Mouse (Mus musculus) liver, embryonic 12.5 days (tissue): ENCODE results near the gene Rnase4. TPM values are rescaled to one million over a fixed set of nuclear protein-coding genes. Genes with fewer than 3 reads are reported as not detected.
"Not testable (repeated sequence)": the region's sequence is repeated elsewhere in the genome, so short reads cannot be mapped to it uniquely, and the experiment has no call there.

Experiments
- ATAC-seq: fragments of 200-750 bp; cut with Nextera tagmentation; 2 replicates; pipeline ENCODE4 v1.8.0; 2017; ENCODE audit warnings: moderate number of reproducible peaks, mild to moderate bottlenecking, moderate library complexity
- H3K27ac ChIP-seq: fragments of 300-500 bp; sonication (generic); 2 replicates; pipeline ENCODE4 v1.5.1; 2016; ENCODE audit warnings: mild to moderate bottlenecking
- H3K27me3 ChIP-seq: fragments of 300-500 bp; sonication (generic); replicated peaks from 2 replicates; pipeline ENCODE4 v1.6.1; 2016; ENCODE audit warnings: mild to moderate bottlenecking, moderate library complexity
- H3K36me3 ChIP-seq: fragments of 300-500 bp; sonication (generic); 2 replicates; pipeline ENCODE4 v1.6.1; 2016; ENCODE audit warnings: mild to moderate bottlenecking, moderate library complexity
- H3K4me1 ChIP-seq: fragments of 300-500 bp; sonication (generic); 2 replicates; pipeline ENCODE4 v1.6.1; 2016
- H3K4me2 ChIP-seq: fragments of 300-500 bp; sonication (generic); 2 replicates; pipeline ENCODE4 v1.6.1; 2016; ENCODE audit warnings: mild to moderate bottlenecking, moderate library complexity
- H3K4me3 ChIP-seq: fragments of 300-500 bp; sonication (generic); 2 replicates; pipeline ENCODE4 v1.5.1; 2016; ENCODE audit warnings: mild to moderate bottlenecking, moderate library complexity
- H3K9ac ChIP-seq: fragments of 300-500 bp; sonication (generic); 2 replicates; pipeline ENCODE4 v1.6.1; 2016; ENCODE audit warnings: mild to moderate bottlenecking, moderate library complexity
- H3K9me3 ChIP-seq: fragments of 300-500 bp; sonication (generic); replicated peaks from 2 replicates; pipeline ENCODE4 v1.6.1; 2016; ENCODE audit warnings: mild to moderate bottlenecking, moderate library complexity
- WGBS: fragments of 180-500 bp; shearing (Covaris S2); methylation state at CpG from one replicate; pipeline ENCODE4 v1.1.7; 2016; ENCODE audit not compliant: insufficient replicate concordance; 5-methylcytosine and 5-hydroxymethylcytosine counted together
- polyA plus RNA-seq: library from polyadenylated mRNA; unstranded; fragments of >200 nt; fragmentation: Nextera tagmentation; extraction: Ambion mirVana; gene quantifications from 2 replicates; pipeline ENCODE4 v1.2.1, GENCODE M21; 2016

The Rnase4 gene
- polyA plus RNA-seq, 1 experiment from 2014 or later: 10.4 TPM

DNA sequence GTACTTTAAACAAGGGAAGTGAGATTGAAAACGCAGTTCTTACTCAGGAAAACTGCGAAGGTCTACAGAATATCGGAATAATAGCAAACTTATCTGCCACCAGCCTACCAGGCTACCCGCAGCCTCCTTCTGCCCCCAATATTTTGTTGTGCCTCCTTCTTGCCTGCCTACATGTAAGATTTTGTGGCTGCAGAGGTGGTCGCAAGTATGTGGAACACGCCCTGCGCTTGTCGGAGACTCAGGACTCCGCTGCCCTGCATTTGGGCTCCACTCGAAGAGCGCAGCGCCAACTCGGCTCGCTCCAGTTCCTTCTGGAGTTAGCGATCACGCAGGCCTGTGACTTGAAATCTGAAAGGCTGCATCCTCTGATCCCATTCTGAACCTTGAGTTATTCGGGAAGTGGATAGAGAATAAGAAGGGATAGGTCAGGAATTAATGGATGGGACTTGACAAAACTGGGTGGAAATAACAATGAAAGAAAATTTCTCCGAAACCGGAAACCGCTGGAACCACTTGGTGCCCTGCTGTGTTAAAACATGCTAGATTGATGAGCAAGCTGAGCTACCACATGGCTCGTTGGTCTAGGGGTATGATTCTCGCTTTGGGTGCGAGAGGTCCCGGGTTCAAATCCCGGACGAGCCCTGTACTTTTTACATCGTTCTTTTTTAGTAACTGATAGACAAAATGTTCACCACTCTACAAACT lies 648 bp upstream of the Rnase4 start:
- Histone ChIP-seq H3K27me3 (no peaks in the 10 kb centered on the region), H3K36me3 (no peaks in the 10 kb centered on the region), H3K4me1 (peaks cover 60% of the 10 kb centered on the region), H3K9ac (peak overlapping the region; percentile 76), H3K27ac (peak overlapping the region; percentile 89), H3K4me3 (peak overlapping the region; percentile 79), H3K9me3 (no peaks in the 10 kb centered on the region), H3K4me2 (peak overlapping the region; percentile 95)
- under 1% methylated on average over 27 of the region's 27 CpGs for WGBS
- peak; percentile 22; the same call in 1 of the 2 replicates for ATAC-seq

DNA sequence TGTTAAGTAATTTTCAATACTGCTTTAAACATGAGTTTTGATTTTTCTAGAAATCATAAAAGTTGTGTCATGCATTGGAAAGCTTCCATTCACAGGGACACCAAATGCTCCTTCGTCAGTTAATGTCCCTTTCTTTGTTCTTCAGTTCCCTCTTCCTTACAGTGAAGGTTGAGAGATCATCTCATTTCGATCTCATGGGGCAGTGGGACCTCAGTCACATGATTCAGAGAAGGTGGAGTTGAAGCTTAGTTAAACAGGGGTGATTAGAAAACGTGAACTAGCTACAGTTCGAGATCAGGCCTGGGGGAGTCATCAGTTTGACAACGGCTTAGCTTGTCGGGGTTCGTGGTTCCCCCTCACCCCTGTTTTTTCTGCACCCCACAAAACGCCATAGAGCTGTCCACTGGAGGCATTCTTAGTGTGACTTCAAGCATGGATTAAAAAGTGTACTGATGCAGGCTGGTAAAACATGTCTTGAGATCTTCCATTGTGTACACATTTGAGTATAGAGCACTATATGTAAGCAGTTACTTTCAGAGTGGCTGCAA lies 1.3 kb downstream of the Rnase4 start:
- WGBS: 34% methylated on average over 8 of the region's 8 CpGs
- Histone ChIP-seq H3K9me3 (no peaks in the 10 kb centered on the region), H3K4me1 (peaks cover 43% of the 10 kb centered on the region), H3K4me3 (no peak overlapping the region), H3K36me3 (no peaks in the 10 kb centered on the region), H3K4me2 (peak overlapping the region; percentile 95), H3K9ac (no peak overlapping the region), H3K27me3 (no peaks in the 10 kb centered on the region), H3K27ac (no peak overlapping the region)
- ATAC-seq: no peak

DNA sequence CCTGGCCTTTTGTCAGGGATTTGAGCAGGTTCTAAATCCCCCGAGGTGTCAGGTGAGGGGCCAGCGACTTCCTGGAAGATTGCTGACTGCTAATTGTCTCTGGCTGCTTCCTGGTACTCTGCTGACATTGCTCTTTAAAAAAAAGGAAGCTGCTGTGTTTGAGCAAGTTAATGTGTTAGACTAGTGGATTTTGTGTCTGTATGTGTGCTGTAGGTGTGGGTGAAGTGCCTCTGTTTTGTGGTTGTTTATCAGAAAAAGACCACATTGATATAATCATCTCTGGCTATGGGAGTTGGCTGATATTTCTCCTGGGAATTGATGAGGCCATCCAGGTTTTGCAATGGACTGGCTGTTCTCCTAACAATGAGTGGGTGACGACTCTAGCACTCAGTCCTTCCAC lies 2.6 kb downstream of the Rnase4 start:
- H3K4me3 ChIP-seq: no peak overlapping the region
- H3K36me3 ChIP-seq: no peaks in the 10 kb centered on the region
- peaks cover 32% of the 10 kb centered on the region for H3K4me1 ChIP-seq
- H3K27me3 ChIP-seq: no peaks in the 10 kb centered on the region
- ATAC-seq: no peak
- no peak overlapping the region for H3K27ac ChIP-seq
- WGBS: 19% methylated on average over 3 of the region's 3 CpGs
- H3K9me3 ChIP-seq: no peaks in the 10 kb centered on the region
- H3K9ac ChIP-seq: no peak overlapping the region
- no peak overlapping the region for H3K4me2 ChIP-seq

DNA sequence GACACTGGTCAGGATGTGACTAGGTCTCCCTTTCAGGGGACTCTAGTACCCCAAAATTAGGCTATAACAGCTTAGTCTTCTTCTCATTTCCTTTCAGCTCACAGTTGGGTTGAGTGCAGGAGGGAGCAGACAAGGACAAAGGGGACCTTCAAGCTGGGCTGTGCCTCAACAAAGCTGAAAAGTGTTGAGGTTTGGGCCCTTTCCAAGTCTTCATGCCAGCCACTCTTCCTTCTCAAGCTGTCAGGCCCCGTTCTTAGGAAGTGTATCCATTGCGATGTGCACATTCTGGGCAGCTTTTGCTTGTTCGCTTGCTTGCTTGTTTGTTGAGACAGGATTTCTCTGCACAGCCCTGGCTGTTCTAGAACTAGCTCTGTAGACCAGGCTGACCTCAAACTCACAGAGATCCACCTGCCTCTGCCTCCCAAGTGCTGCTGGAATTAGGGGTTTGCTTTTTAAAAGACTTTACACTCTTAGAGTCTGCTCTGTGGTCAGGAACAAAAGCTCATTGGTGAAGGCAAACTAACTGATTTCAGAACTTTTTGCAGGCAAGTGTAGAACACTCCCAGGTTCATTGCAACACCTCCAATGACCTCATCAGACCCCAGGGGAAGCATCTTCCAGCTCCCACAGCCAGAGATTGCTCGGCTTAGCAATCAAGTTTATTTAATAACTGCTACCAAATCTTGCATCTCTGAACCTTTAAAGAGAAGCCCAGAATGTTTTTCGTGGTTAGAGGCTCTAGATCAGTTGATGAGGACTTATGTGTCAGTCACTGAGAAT lies 3.4 kb downstream of the Rnase4 start:
- 60% methylated on average over 5 of the region's 5 CpGs for WGBS
- Histone ChIP-seq H3K27me3 (no peaks in the 10 kb centered on the region), H3K36me3 (no peaks in the 10 kb centered on the region), H3K4me3 (no peak overlapping the region), H3K4me2 (no peak overlapping the region), H3K27ac (no peak overlapping the region), H3K9me3 (no peaks in the 10 kb centered on the region), H3K4me1 (peaks cover 29% of the 10 kb centered on the region), H3K9ac (no peak overlapping the region)
- no peak for ATAC-seq

DNA sequence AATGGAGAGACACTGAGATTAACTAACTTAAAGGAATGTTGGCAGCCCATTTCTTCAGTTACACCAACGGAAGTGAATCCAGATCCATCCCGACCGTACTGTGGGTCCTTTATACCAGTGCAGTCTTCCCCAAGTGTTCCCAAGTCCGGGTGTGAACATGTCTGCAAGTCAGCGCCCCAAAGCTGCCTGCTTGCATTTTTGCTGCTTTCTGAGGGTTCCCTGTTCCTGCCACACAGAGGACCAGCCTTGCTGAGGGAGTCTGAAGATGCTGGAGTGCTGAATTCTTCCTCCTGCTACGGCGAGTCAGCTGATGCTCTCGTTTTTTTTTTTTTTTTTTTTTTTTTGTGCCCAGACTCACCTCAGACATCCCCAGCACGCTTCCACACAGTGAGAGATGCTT lies 4.0 kb downstream of the Rnase4 start:
- Histone ChIP-seq H3K4me3 (no peak overlapping the region), H3K9ac (no peak overlapping the region), H3K36me3 (no peaks in the 10 kb centered on the region), H3K27me3 (no peaks in the 10 kb centered on the region), H3K4me1 (peaks cover 29% of the 10 kb centered on the region), H3K4me2 (no peak overlapping the region), H3K27ac (no peak overlapping the region), H3K9me3 (no peaks in the 10 kb centered on the region)
- 55% methylated on average over 9 of the region's 9 CpGs for WGBS
- no peak for ATAC-seq

DNA sequence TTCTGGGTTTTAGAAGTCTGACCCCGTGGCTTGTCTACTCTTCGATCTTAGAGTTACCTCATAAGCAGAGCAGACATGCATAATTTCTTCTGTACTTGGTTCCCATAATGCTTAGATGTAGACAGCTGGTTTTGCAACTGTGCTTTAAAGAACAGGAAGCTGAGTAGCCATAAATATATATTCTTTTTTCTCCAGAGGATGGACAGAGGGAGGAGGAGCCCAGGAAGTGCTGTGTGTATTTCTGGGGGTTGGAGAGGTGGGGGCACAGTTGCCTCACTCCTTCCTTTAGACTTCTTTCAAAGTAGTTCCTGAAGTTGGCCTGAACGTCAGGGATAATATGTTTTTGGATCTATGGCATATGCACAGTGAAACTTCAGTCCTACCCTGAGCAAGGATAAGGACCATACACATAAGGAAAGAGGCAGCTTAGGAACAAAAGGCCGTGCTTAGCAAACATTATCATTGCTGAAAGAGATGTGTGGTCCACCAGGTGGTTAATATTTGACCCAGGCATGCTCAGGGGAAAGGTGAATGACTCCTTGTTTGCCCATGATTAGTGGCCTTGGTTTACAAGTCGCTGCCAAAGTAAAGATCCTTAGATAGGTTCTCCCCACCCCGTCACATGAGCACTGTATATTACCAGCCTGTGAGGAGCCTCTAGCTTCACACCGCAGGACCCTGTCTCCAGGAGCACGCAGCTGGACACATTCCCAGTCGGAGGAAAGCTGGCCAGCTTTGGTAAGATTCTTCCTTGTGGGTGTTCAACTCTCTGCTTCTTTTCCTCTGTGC lies 5.1 kb downstream of the Rnase4 start:
- H3K9me3 ChIP-seq: no peaks in the 10 kb centered on the region
- H3K4me3 ChIP-seq: no peak overlapping the region
- no peak overlapping the region for H3K27ac ChIP-seq

DNA sequence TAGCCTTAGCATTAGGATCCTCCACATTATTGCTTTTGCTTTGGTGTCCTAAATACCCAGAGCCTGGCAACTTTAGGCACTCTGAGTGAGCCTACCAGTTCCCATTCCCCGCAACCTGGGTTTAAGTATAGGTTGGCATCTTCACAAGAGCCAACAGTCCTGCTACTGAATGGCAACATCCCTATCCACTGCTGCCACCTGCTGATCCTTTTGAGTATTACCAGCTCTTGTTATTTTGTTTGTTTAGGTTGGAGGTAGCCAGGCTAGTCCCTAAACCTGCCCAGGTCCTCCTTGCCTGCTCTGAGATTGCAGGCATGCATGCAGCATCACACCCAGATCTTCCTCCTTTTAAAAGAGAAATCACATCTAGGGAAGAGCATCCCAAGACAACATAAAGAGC lies 7.4 kb downstream of the Rnase4 start:
- not testable (repeated sequence) for H3K4me2 ChIP-seq
- peak; percentile 38; the same call in 1 of the 2 replicates for ATAC-seq

More for the DNA sequence above, 5.1 kb downstream of the Rnase4 start:
- no peaks in the 10 kb centered on the region for H3K27me3 ChIP-seq
- ATAC-seq: peak; percentile 22
- 53% methylated on average over 9 of the region's 9 CpGs for WGBS
- H3K4me1 ChIP-seq: peaks cover 25% of the 10 kb centered on the region
- peak overlapping the region; percentile 0; the same call in 1 of the 2 replicates for H3K4me2 ChIP-seq
- no peak overlapping the region for H3K9ac ChIP-seq
- no peaks in the 10 kb centered on the region for H3K36me3 ChIP-seq

DNA sequence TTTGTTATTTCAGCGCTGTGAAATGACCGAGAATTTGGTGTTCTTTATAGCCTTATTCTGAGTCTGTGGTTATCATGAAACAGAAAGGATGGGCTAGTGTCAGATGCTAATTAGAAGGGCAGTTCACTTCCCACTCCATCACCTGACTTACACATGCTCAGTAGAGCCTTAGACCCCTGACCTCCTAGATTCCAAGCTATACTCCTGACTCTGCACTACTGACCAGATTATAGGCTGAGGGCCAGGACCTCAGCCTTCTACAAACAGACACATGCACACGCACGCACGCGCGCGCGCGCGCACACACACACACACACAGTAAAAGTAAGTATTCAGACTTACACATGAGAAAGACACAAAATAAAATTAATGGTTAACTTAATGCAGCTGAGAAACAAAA lies 8.0 kb downstream of the Rnase4 start:
- 90% methylated on average over 11 of the region's 11 CpGs for WGBS
- H3K4me3 ChIP-seq: no peak overlapping the region
- H3K27ac ChIP-seq: no peak overlapping the region
- no peak overlapping the region for H3K4me2 ChIP-seq
- no peak overlapping the region for H3K9ac ChIP-seq
- H3K9me3 ChIP-seq: no peaks in the 10 kb centered on the region
- H3K27me3 ChIP-seq: no peaks in the 10 kb centered on the region
- H3K4me1 ChIP-seq: peaks cover 6% of the 10 kb centered on the region
- no peaks in the 10 kb centered on the region for H3K36me3 ChIP-seq
- ATAC-seq: no peak

More for the DNA sequence above, 7.4 kb downstream of the Rnase4 start:
- not testable (repeated sequence) for H3K36me3 ChIP-seq, H3K4me3 ChIP-seq, H3K9ac ChIP-seq, H3K4me1 ChIP-seq, H3K9me3 ChIP-seq, H3K27me3 ChIP-seq, H3K27ac ChIP-seq
- WGBS: 26% methylated on average over 1 of the region's 1 CpGs

DNA sequence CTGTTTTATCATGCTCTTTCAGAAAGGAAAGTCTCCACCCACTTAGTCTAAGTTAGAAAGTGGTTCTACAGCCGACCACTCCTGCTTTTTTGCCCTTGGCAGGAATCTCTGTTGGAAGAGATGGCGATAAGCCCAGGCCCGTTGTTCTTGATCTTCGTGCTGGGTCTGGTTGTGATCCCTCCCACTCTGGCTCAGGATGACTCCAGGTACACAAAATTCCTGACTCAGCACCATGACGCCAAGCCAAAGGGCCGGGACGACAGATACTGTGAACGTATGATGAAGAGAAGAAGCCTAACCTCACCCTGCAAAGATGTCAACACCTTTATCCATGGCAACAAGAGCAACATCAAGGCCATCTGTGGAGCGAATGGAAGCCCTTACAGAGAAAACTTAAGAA lies 10.4 kb downstream of the Rnase4 start:
- Histone ChIP-seq H3K4me3 (no peak overlapping the region), H3K9ac (no peak overlapping the region), H3K4me2 (no peak overlapping the region), H3K9me3 (no peaks in the 10 kb centered on the region), H3K27ac (no peak overlapping the region), H3K36me3 (no peaks in the 10 kb centered on the region), H3K4me1 (peaks cover 19% of the 10 kb centered on the region), H3K27me3 (no peaks in the 10 kb centered on the region)
- WGBS: 65% methylated on average over 9 of the region's 9 CpGs
- no peak for ATAC-seq

DNA sequence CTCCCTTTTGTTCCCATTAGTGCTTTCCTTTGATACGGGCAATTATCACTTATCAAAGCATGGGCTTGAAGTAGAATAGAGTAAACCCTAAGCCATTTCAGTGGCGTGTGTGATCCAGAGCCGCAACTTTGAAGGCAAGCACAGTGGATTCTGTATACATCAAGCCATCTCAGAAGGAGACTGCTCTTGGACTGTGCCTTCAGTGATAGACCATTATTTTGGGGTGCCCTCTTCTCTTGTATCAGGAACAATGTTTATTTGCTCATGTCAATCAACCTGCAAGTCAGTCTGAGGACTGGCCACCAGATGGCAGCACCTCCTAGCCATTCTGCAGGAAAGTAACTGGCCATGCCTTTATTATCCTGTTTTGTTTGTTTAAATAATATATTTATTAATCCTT lies 12.3 kb downstream of the Rnase4 start:
- no peaks in the 10 kb centered on the region for H3K36me3 ChIP-seq
- no peak overlapping the region for H3K27ac ChIP-seq
- no peak overlapping the region for H3K4me3 ChIP-seq
- WGBS: 64% methylated on average over 3 of the region's 3 CpGs
- H3K4me1 ChIP-seq: peaks cover 25% of the 10 kb centered on the region
- no peak for ATAC-seq
- H3K9ac ChIP-seq: no peak overlapping the region
- H3K4me2 ChIP-seq: no peak overlapping the region
- H3K27me3 ChIP-seq: no peaks in the 10 kb centered on the region
- no peaks in the 10 kb centered on the region for H3K9me3 ChIP-seq

DNA sequence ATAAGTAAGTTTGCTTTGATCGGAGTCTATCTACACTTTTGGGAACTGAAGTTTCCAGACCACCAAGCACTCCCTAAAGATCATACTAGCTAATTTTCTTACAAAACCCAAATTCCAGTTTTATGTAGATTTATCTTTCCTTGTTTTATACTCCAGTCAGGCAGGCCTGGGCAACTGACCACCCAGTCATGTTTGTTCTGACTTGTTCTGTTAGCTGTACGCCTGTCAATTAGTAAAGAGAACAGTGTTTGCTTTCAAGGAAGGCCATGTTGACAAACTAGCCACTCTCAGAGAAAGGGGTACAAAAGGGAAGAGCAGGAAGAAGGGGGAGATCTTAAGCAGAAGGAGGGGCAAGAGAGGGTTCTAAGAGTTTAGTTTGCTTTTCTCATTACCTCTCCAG lies 13.5 kb downstream of the Rnase4 start:
- no peaks in the 10 kb centered on the region for H3K9me3 ChIP-seq
- ATAC-seq: no peak
- H3K27me3 ChIP-seq: no peaks in the 10 kb centered on the region
- peak overlapping the region; percentile 16; the same call in 1 of the 2 replicates for H3K27ac ChIP-seq
- no peak overlapping the region for H3K9ac ChIP-seq
- no peak overlapping the region for H3K4me2 ChIP-seq
- WGBS: 68% methylated on average over 2 of the region's 2 CpGs
- no peak overlapping the region for H3K4me3 ChIP-seq
- H3K4me1 ChIP-seq: peaks cover 25% of the 10 kb centered on the region
- no peaks in the 10 kb centered on the region for H3K36me3 ChIP-seq
